Mouse (Mus musculus) natural killer cell, adult 2 months (primary cell): ENCODE measurements around the gene Lrch1.

Source experiments
- DNase-seq, 2 experiments: peaks; one replicate each; pipeline ENCODE4 v3.0.0; 2022; ENCODE audit warnings: low spot score in 2 of 2

Lrch1 gene

GRCm38 (mm10) chr14:74946751-74947375 is 813 bp downstream of the Lrch1 start:
- peak; percentile 70 to 84 for DNase-seq

- DNase-seq: no peak
Observed at GRCm38 (mm10) chr14:74946321-74946750, 1.3 kb downstream of the Lrch1 start.

GRCm38 (mm10) chr14:74945266-74946215 is 2.1 kb downstream of the Lrch1 start:
- no peak for DNase-seq

GRCm38 (mm10) chr14:74944128-74944755 is 3.4 kb downstream of the Lrch1 start:
- no peak for DNase-seq

- DNase-seq: no peak
Observed at GRCm38 (mm10) chr14:74943581-74944117, 4.0 kb downstream of the Lrch1 start.

GRCm38 (mm10) chr14:74943024-74943423 is 4.7 kb downstream of the Lrch1 start:
- no peak for DNase-seq

- no peak for DNase-seq
Observed at GRCm38 (mm10) chr14:74941591-74941990, 6.1 kb downstream of the Lrch1 start.

GRCm38 (mm10) chr14:74940741-74941140 is 6.9 kb downstream of the Lrch1 start:
- no peak for DNase-seq

- no peak for DNase-seq
Observed at GRCm38 (mm10) chr14:74939355-74939754, 8.3 kb downstream of the Lrch1 start.

- DNase-seq: no peak
Observed at GRCm38 (mm10) chr14:74938896-74939295, 8.8 kb downstream of the Lrch1 start.

- peak in 1 of 2 experiments; percentile 52 for DNase-seq
Observed at GRCm38 (mm10) chr14:74936557-74937261, 11.0 kb downstream of the Lrch1 start.

GRCm38 (mm10) chr14:74935111-74935510 is 12.6 kb downstream of the Lrch1 start:
- no peak for DNase-seq

- no peak for DNase-seq
Observed at GRCm38 (mm10) chr14:74933960-74934710, 13.5 kb downstream of the Lrch1 start.

GRCm38 (mm10) chr14:74929739-74930138 is 17.9 kb downstream of the Lrch1 start:
- DNase-seq: no peak

- DNase-seq: peak in 1 of 2 experiments; percentile 28
Observed at GRCm38 (mm10) chr14:74928809-74929432, 18.8 kb downstream of the Lrch1 start.

GRCm38 (mm10) chr14:74926899-74927571 is 20.6 kb downstream of the Lrch1 start:
- no peak for DNase-seq

GRCm38 (mm10) chr14:74925951-74926517 is 21.6 kb downstream of the Lrch1 start:
- no peak for DNase-seq

GRCm38 (mm10) chr14:74924521-74924920 is 23.2 kb downstream of the Lrch1 start:
- DNase-seq: no peak

GRCm38 (mm10) chr14:74924031-74924430 is 23.6 kb downstream of the Lrch1 start:
- DNase-seq: no peak
